Mouse (Mus musculus) hematopoietic stem cell, adult 5-6 weeks (primary cell): Measurements from ENCODE around the gene Arsk. TPM values are rescaled to one million over a fixed set of nuclear protein-coding genes. Genes with fewer than 3 reads are reported as not detected.

Experiments
- ATAC-seq, 2 experiments: fragments of 125-278 bp in 1 of 2; replicated peaks in 1 of 2; 2 replicates each; pipeline ENCODE4 v1.8.0; 2016 to 2017; ENCODE audit warnings: inconsistent platforms in 2 of 2, mild to moderate bottlenecking in 2 of 2, moderate number of reproducible peaks in 2 of 2, low read depth in 1 of 2, moderate TSS enrichment in 1 of 2; ENCODE audit not compliant: low FRiP score in 2 of 2, poor library complexity in 2 of 2, severe bottlenecking in 2 of 2, insufficient read depth in 1 of 2, low TSS enrichment in 1 of 2
- total RNA-seq: library from RNA; stranded (forward); fragments of 172-1452, 232-1000 nt; gene quantifications from 2 replicates; pipeline ENCODE4 v1.2.3, GENCODE M21; 2017

The Arsk gene
- total RNA-seq, 1 experiment from 2014 or later = 23.5 TPM

DNA sequence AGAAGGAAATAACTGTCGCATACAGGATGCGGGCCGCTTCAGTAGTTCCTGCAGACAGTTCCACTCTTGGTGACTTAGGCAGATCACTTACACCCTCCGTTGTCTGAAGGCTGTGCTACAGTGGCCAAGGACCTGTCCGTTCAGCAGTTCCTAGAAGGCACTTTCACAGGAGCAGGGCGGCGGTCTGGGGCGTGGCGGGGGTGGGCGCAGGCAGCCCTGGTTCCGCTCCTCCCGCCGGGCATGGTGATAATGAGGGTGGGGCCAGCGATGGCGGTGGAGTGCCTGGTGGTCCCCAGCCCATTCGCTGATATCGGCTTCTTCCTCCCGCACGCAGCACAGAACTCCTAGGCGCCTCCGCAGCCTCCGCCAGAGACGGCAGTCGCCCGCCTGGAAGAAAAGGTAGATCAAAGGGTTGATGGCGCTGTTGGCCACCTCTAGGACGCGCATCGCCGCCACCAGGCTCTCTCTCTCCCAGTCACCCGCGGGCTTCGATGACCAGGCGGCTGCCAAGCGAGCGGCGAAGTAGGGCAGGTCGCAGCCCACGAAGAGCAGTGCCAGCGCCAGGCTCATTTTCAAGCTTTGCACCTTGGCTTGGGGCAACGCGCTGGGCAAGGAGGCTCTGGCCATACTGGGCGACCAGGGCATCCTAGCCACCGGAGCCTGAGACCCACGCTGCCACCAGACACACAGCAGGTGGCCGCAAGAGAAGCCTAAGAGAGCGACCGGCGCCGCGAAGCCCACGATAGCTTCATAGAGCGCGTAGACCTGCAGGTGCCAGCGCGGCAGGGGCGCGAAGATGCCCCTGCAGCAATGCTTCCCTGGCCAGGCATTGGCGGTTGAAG is 42.8 kb downstream of the Arsk start:
- ATAC-seq = peak; percentile 46 to 59

DNA sequence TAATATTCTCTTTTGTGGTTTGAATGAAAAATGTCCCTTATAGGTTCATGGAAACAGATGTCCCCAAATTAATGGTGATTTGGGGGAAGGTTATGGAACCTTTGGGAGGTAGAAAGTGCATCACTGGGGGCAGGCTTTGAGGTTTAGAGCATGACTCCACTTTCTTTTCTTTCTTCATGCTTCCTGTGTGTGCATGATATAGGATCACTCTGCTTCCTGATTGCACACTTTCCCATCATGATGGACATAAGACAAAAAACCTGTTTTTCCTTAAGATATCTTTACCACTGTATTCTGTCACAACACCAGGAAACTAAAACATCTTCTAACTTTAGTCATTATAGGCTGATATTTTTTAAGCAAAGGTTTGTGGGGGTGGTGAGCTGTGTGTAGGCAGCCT is 53.5 kb downstream of the Arsk start:
- ATAC-seq = no peak

DNA sequence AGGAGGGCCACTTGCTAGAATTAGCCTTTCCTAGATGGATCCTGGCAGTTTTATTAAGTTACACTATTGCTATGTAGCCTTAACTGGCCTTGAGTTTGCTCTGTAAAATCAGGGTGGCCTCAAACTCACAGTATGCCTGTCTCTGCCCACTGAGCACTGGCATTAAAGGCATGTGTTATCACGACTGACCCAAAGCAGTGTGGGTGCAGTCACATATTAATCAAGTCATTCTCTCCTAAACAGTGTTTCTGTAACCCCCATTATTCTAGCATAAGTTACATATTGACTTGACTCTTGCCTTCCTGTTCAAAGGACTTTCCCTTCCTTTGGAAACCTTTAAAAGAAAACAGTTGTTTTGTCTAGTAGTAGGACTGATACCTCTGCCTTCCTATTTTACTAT is 56.0 kb downstream of the Arsk start:
- ATAC-seq = no peak

DNA sequence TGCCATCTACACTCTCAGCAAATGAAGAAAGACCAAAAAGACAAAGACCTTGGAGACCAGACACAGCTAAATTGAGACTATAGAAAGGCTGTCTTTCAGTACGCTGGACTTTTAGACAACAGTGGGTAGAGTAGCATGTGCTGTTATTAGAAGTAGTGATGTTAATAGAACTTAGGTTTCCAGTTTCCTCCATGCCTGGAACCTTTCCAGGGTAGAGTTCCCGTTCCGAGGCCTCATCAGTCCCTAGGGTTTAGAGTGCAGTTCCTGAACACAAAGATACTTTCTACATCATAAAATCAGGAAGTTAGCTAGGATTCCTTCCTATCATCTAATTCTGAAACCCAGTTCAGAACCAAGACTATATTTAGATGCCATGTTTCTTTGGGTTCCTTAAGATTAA is 73.9 kb downstream of the Arsk start:
- ATAC-seq = no peak

DNA sequence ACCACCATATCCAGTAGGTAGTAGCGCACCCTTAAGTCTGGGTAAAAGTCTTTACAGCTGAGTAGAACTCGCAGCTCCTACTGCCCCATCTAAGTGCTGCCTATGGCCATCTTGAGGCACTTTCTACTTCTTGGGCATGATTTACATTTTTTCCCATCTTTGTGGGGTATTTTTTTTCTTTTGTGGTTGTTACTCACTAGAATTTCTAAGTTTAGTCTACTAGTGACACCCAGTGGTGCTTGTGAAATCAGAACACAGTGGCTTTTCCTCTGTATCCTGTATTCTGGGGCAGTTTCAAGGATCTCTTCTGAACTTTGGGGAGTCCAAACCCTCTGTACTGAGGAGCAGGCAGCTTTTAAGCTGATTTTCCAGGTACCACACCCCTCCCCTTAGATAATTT is 76.7 kb downstream of the Arsk start:
- ATAC-seq = 0 out of 4 replicates have a peak, but pooled peaks of 1 of the 2 experiments have one; percentile 8

DNA sequence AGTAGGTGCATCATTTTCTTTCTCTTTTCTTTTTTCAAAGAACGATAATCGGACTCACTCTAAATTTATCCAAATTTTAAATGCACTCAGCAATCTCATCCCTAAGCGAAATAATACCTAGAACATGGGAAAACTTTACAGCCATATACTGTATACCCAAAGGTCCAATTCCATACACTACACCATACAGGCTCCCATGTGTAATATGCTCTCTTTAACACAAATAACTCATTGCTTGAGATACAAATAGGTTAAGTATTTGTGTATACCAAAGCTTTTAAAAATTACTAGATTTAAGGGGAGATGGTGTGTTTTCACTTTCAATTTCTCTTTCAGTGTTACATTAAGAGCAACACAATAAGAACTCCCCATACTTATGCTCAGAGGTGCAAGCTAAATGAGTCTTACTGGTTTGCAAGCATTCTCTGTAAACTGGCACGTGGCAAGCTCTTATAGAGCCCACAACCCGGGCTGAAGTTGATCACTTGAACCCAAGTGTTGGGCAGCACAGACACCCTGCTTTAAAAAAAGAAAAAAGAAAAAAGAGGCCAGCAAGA is 79.5 kb downstream of the Arsk start:
- ATAC-seq = peak in 1 of 2 experiments; percentile 11; a peak in 1 of 4 replicates

DNA sequence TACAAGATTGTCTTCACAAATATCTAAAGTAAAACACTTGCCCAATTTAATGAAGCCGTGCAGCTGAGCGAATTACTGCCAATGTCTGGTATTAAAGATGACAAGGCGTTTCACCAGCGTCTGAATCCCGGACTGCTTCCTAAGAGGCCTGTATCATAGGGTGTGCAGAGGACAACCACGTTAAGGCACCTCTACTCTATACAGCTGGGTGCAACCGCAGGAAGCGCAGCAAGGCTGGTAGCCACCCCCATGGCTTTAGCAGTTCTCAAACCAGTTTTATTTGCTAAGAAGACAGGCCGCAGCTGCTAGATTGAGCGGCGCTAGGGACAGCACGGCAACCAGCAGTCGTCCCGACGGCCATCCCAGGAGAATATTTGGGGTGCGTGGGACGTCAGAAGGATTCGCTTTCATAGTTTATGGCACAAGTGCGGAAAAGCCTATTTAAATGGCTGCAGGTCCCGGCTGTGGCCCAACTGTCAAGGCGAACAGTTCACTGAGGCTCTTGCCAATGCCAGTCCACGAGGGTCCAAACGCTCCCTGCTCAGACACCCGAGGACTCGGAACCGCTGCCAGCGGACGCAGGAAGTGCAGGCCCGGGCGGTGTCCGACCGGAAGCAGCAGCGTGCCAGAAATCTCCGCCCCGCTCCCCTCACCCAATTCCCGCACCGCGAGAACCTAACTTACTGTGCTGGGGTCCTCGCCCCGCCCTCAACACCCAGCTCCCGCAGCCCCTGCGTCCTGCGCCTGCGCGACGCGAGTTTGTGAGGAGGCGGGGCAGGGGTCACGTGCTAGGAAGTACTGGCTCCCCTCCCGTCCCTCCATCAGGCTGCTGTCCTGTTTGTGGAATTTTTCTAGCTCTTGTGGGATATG is 80.3 kb downstream of the Arsk start, which contains the start of gene Rfesd:
Rfesd (minus strand) TSS at position 746 of the 870 bp plus-strand sequence.
- ATAC-seq = peak; percentile 91 to 95

DNA sequence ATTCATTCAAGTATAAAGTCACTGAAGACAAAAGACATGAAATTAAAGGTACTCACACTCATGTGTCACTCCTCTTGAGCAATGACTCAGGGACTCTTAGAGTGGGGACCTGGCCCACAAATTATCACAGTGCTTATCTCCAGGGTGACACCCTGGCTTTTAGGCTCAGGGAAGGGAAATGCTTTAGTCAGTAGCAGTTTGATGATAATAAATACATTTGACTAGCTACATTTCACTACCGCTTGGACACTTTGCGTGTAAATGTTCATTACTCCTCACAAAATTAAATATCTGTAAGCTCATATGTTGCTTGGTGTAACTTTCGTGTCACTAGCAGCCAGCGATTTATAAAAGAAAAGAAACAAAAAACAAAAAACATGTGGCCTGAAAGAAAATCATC is 81.0 kb downstream of the Arsk start:
- 0 out of 4 replicates have a peak, but pooled peaks of 1 of the 2 experiments have one; percentile 34 for ATAC-seq

DNA sequence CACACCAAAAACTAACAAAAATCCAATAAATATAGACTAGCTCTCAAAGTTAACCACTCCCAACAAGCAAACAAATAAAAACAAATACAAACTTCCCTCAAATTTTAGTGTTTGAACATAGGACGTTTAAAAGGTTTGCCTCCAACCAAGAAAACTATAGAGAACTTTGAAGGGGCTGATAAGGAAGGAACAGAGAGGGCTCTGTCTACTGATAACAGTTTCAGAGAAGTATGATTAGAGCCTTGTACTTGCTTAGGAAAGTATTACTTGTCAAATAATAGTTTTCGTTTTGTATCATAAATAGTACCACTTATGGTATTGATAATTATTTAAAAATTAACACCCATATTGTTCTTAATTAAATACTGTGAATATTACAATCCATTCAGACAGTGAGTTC is 83.9 kb downstream of the Arsk start:
- ATAC-seq = no peak

Other genes starting within 250 kb of the Arsk start
- gene Rhobtb3, start 154.7 kb downstream of the Arsk start, total RNA-seq = 31.5 and 56.4 TPM in 2 replicates
- gene Spata9, start 131.5 kb downstream of the Arsk start, total RNA-seq = not detected in 2 replicates
- 9.8 and 22.3 TPM in 2 replicates for gene Rfesd, start 79.9 kb downstream of the Arsk start, total RNA-seq
- 0.55 and 0.88 TPM in 2 replicates for gene Gpr150, start 41.7 kb downstream of the Arsk start, total RNA-seq
- 49.9 and 52.2 TPM in 2 replicates for gene Ttc37, start 74 bp upstream of the Arsk start, total RNA-seq
- gene Fam81b, start 206.4 kb upstream of the Arsk start, total RNA-seq = 0.40 TPM in 1 of 2 replicates, not detected in the other